Mouse (Mus musculus) left cerebral cortex, postnatal 14 days (tissue): ENCODE results near the gene Smoc1. TPM values are rescaled to one million over a fixed set of nuclear protein-coding genes. Genes with fewer than 3 reads are reported as not detected.

ENCODE experiments used
- DNase-seq, 2 experiments: peaks; one replicate each; pipeline ENCODE4 v3.0.0; 2021 to 2022; ENCODE audit warnings: low spot score in 2 of 2, mixed read lengths in 1 of 2
- intact Hi-C: fragments of 180-260 bp; cut with DNase I; formaldehyde crosslinking; loops from one replicate; pipeline ENCODE4 v1.15.1; 2025
- long read RNA-seq, 2 experiments: library from polyadenylated mRNA; stranded (forward); transcript quantifications; one replicate each; pipeline ENCODE4 v2.0.0; 2021
- total RNA-seq, 2 experiments: library from RNA; stranded (reverse); gene quantifications; 2 replicates each; pipeline ENCODE4 v1.2.3; 2021

Smoc1 gene
- 1 to 10 TPM; 6.3 to 9.0 TPM for total RNA-seq
- long read RNA-seq, experiment 1, partial matches to known transcripts = 3 of 4 reads
- long read RNA-seq, experiment 1, other reads (novel, unspliced or antisense) = 1 of 4 reads
- long read RNA-seq, experiment 2, partial matches to known transcripts = 3 of 4 reads
- long read RNA-seq, experiment 2, other reads (novel, unspliced or antisense) = 0 of 4 reads

GRCm38 (mm10) chr12:81026277-81026994 lies at the start of gene Smoc1:
Smoc1 (plus strand) TSS chr12:81026808.
- intact Hi-C loops = no loop called here
- DNase-seq = peak; percentile 59 to 74

GRCm38 (mm10) chr12:80982326-80982725 lies 44.3 kb upstream of the Smoc1 start:
- intact Hi-C loops = loop anchor here (1.0 to 10.0 kb wide), 3 partner anchors 200 to 712 kb away; no protein-coding TSS in a partner anchor
- peak; percentile 68 to 85 for DNase-seq

GRCm38 (mm10) chr12:80983695-80984094 lies 42.9 kb upstream of the Smoc1 start:
- intact Hi-C loops = loop anchor here (2.0 to 10.0 kb wide), 2 partner anchors 419 to 711 kb away; no protein-coding TSS in a partner anchor
- no peak for DNase-seq

GRCm38 (mm10) chr12:80986628-80987027 lies 40.0 kb upstream of the Smoc1 start:
- intact Hi-C loops = loop anchor here (10.0 kb wide), 1 partner anchor 708 kb away; no protein-coding TSS in a partner anchor
- DNase-seq = no peak

- intact Hi-C loops = loop anchor here (10.0 kb wide), 1 partner anchor 707 kb away; no protein-coding TSS in a partner anchor
- DNase-seq = no peak
Observed at GRCm38 (mm10) chr12:80988286-80988685, 38.3 kb upstream of the Smoc1 start.

GRCm38 (mm10) chr12:80990901-80991445 lies 35.6 kb upstream of the Smoc1 start:
- no peak for DNase-seq
- intact Hi-C loops = no loop called here

GRCm38 (mm10) chr12:80991806-80992205 lies 34.8 kb upstream of the Smoc1 start:
- no peak for DNase-seq
- intact Hi-C loops = no loop called here

GRCm38 (mm10) chr12:80992540-80993122 lies 34.0 kb upstream of the Smoc1 start:
- intact Hi-C loops = no loop called here
- no peak for DNase-seq

GRCm38 (mm10) chr12:80993773-80994172 lies 32.8 kb upstream of the Smoc1 start:
- intact Hi-C loops = no loop called here
- no peak for DNase-seq

- DNase-seq = no peak
- intact Hi-C loops = no loop called here
Observed at GRCm38 (mm10) chr12:80995326-80995725, 31.3 kb upstream of the Smoc1 start.

GRCm38 (mm10) chr12:80997652-80998051 lies 29.0 kb upstream of the Smoc1 start:
- intact Hi-C loops = no loop called here
- DNase-seq = no peak

GRCm38 (mm10) chr12:80998528-80999221 lies 27.9 kb upstream of the Smoc1 start:
- DNase-seq = no peak
- intact Hi-C loops = no loop called here

GRCm38 (mm10) chr12:81000924-81001323 lies 25.7 kb upstream of the Smoc1 start:
- intact Hi-C loops = no loop called here

GRCm38 (mm10) chr12:81002841-81003635 lies 23.6 kb upstream of the Smoc1 start:
- no peak for DNase-seq
- intact Hi-C loops = no loop called here

More at GRCm38 (mm10) chr12:81000924-81001323, 25.7 kb upstream of the Smoc1 start:
- no peak for DNase-seq

- intact Hi-C loops = no loop called here
- no peak for DNase-seq
Observed at GRCm38 (mm10) chr12:81009813-81010212, 16.8 kb upstream of the Smoc1 start.

GRCm38 (mm10) chr12:81011994-81012393 lies 14.6 kb upstream of the Smoc1 start:
- DNase-seq = no peak
- intact Hi-C loops = no loop called here

GRCm38 (mm10) chr12:81013496-81013895 lies 13.1 kb upstream of the Smoc1 start:
- intact Hi-C loops = no loop called here
- no peak for DNase-seq

- no peak for DNase-seq
- intact Hi-C loops = no loop called here
Observed at GRCm38 (mm10) chr12:81017624-81018023, 9.0 kb upstream of the Smoc1 start.
